13 mouse cellular contexts compared by ENCODE assay signal in genomic region chr2:106822540-106822939, GRCm38 (mm10).
DNase-seq lines count a peak whose midpoint lies in the region; ATAC-seq and TF ChIP-seq lines count a peak whose summit lies in the region.
"Had no signal": no experiment of that assay in that cellular context is flagged by ENCODE, and none has a peak within 500 bp of the region (broad histone marks: within the 10 kb centered on the region; RNA-seq: fewer than 3 reads in every experiment).

No protein-coding gene starts in this region.

- H3K36me3 ChIP-seq in kidney, postnatal 0 days (ENCODE audit: insufficient read depth, low read length) = no peaks in the 10 kb centered on the region
- no peaks in the 10 kb centered on the region for H3K36me3 ChIP-seq in forebrain, embryonic 11.5 days (ENCODE audit: control insufficient read depth, insufficient read depth, low read length)
- no peaks in the 10 kb centered on the region for H3K36me3 ChIP-seq in neural tube, embryonic 14.5 days (ENCODE audit: control insufficient read depth, insufficient read depth, low read length)
- H3K36me3 ChIP-seq: hindbrain, embryonic 15.5 days; limb, embryonic 12.5 days had no signal

- H3K9me3 ChIP-seq in kidney, postnatal 0 days (replicated peaks; ENCODE audit: low read length) = no peaks in the 10 kb centered on the region
- H3K9me3 ChIP-seq in forebrain, embryonic 11.5 days (ENCODE audit: control insufficient read depth, low read length) = no peaks in the 10 kb centered on the region
- H3K9me3 ChIP-seq in neural tube, embryonic 14.5 days (ENCODE audit: control insufficient read depth, low read length) = no peaks in the 10 kb centered on the region
- H3K9me3 ChIP-seq: hindbrain, embryonic 15.5 days; limb, embryonic 12.5 days had no signal

- H3K27ac ChIP-seq in kidney, postnatal 0 days = 0 out of 2 replicates have a peak overlapping the region, but pooled peaks have one; percentile 47
- peak overlapping the region; percentile 41 for H3K27ac ChIP-seq in forebrain, embryonic 11.5 days (ENCODE audit: low read depth, low read length)
- H3K27ac ChIP-seq in neural tube, embryonic 14.5 days (ENCODE audit: low read depth, low read length) = peak overlapping the region; percentile 1; the same call in 1 of the 2 replicates
- H3K27ac ChIP-seq: heart, adult 2 months had no signal

- H3K4me3 ChIP-seq in kidney, postnatal 0 days (replicated peaks; ENCODE audit: low read depth, low read length) = no peak overlapping the region
- H3K4me3 ChIP-seq in forebrain, embryonic 11.5 days (ENCODE audit: low read depth, low read length) = no peak overlapping the region
- H3K4me3 ChIP-seq in neural tube, embryonic 14.5 days (ENCODE audit: low read depth, low read length) = no peak overlapping the region
- H3K4me3 ChIP-seq: heart, adult 2 months; hindbrain, embryonic 15.5 days; limb, embryonic 12.5 days had no signal

- peak; percentile 90 for DNase-seq in kidney, postnatal 0 days (ENCODE audit: low spot score)
- DNase-seq in kidney, adult 9 months = no peak
- no peak for DNase-seq in forebrain, embryonic 11.5 days (ENCODE audit: low spot score)
- DNase-seq in lung, postnatal 25 days (ENCODE audit: low spot score) = peak; percentile 23
- DNase-seq in right cerebral cortex, postnatal 4 days = no peak
- no peak for DNase-seq in thymus, adult 18-20 months
- DNase-seq in spleen, postnatal 36 days (ENCODE audit: low spot score in 2 of 2) = no peak
- DNase-seq: heart, adult 2 months; layer of hippocampus, adult 9-11 months had no signal

- H3K4me1 ChIP-seq in kidney, postnatal 0 days (replicated peaks; ENCODE audit: insufficient read depth, low read length) = peaks cover 7% of the 10 kb centered on the region; the same call in 1 of the 2 replicates
- H3K4me1 ChIP-seq in forebrain, embryonic 11.5 days (replicated peaks; ENCODE audit: control insufficient read depth, insufficient read depth, low read length) = peaks cover 6% of the 10 kb centered on the region; the same call in 1 of the 2 replicates
- peaks cover 20% of the 10 kb centered on the region for H3K4me1 ChIP-seq in neural tube, embryonic 14.5 days (ENCODE audit: control insufficient read depth, insufficient read depth, low read length)

- no peak overlapping the region for H3K4me2 ChIP-seq in kidney, postnatal 0 days (ENCODE audit: low read length)
- no peak overlapping the region for H3K4me2 ChIP-seq in forebrain, embryonic 11.5 days (ENCODE audit: low read depth, low read length, severe bottlenecking)
- H3K4me2 ChIP-seq in neural tube, embryonic 14.5 days (ENCODE audit: low read depth, low read length) = no peak overlapping the region
- H3K4me2 ChIP-seq: hindbrain, embryonic 15.5 days; limb, embryonic 12.5 days had no signal

- ATAC-seq in kidney, postnatal 0 days (replicated peaks; ENCODE audit: low FRiP score, low read depth) = peak; percentile 66; the same call in 1 of the 2 replicates
- ATAC-seq in forebrain, embryonic 11.5 days (replicated peaks; ENCODE audit: low FRiP score) = peak; percentile 77
- peak; percentile 84 for ATAC-seq in neural tube, embryonic 14.5 days (ENCODE audit: low read depth)
- ATAC-seq: CD4-positive, CD25-positive, alpha-beta regulatory T cell, adult 4 months had no signal

- no peak for TF ChIP-seq CTCF in kidney, postnatal 0 days (IDR thresholded peaks at IDR 0.05; ENCODE audit: low read depth)

- no peak overlapping the region for H3K9ac ChIP-seq in kidney, postnatal 0 days (ENCODE audit: low read depth, low read length)
- no peak overlapping the region for H3K9ac ChIP-seq in forebrain, embryonic 11.5 days (ENCODE audit: low read length)
- H3K9ac ChIP-seq in neural tube, embryonic 14.5 days (replicated peaks; ENCODE audit: low read depth, low read length) = no peak overlapping the region
- H3K9ac ChIP-seq: hindbrain, embryonic 15.5 days; limb, embryonic 12.5 days had no signal

- no peaks in the 10 kb centered on the region for H3K27me3 ChIP-seq in kidney, postnatal 0 days (ENCODE audit: insufficient read depth, low read length)
- H3K27me3 ChIP-seq in forebrain, embryonic 11.5 days (ENCODE audit: control insufficient read depth, insufficient read depth, low read length) = no peaks in the 10 kb centered on the region
- no peaks in the 10 kb centered on the region for H3K27me3 ChIP-seq in neural tube, embryonic 14.5 days (ENCODE audit: control insufficient read depth, insufficient read depth, low read length)
- H3K27me3 ChIP-seq: hindbrain, embryonic 15.5 days; limb, embryonic 12.5 days had no signal

- 5% methylated on average over 5 of the region's 5 CpGs for WGBS in kidney, postnatal 0 days
- WGBS in forebrain, embryonic 11.5 days = 8% methylated on average over 5 of the region's 5 CpGs
- 6% methylated on average over 5 of the region's 5 CpGs for WGBS in neural tube, embryonic 14.5 days

Comparison
In these comparisons a context has a peak if more than half of its experiments do, and no peak if none do; other contexts are left out.
1. DNase-seq: peak in kidney, postnatal 0 days (single experiment) and lung, postnatal 25 days (single experiment); none in kidney, adult 9 months (single experiment), forebrain, embryonic 11.5 days (single experiment), right cerebral cortex, postnatal 4 days (single experiment), thymus, adult 18-20 months (0 of 2) and spleen, postnatal 36 days (0 of 2).
2. Peak in every context shown above with its lines, with median percentiles within 50 percentile points of each other: ATAC-seq and H3K27ac ChIP-seq.